Mouse (Mus musculus): Measurements from ENCODE around the gene Cdc42se2.
A peak's percentile ranks its signal among the peaks of the same experiment; 100 is the strongest.

The Cdc42se2 gene

DNA sequence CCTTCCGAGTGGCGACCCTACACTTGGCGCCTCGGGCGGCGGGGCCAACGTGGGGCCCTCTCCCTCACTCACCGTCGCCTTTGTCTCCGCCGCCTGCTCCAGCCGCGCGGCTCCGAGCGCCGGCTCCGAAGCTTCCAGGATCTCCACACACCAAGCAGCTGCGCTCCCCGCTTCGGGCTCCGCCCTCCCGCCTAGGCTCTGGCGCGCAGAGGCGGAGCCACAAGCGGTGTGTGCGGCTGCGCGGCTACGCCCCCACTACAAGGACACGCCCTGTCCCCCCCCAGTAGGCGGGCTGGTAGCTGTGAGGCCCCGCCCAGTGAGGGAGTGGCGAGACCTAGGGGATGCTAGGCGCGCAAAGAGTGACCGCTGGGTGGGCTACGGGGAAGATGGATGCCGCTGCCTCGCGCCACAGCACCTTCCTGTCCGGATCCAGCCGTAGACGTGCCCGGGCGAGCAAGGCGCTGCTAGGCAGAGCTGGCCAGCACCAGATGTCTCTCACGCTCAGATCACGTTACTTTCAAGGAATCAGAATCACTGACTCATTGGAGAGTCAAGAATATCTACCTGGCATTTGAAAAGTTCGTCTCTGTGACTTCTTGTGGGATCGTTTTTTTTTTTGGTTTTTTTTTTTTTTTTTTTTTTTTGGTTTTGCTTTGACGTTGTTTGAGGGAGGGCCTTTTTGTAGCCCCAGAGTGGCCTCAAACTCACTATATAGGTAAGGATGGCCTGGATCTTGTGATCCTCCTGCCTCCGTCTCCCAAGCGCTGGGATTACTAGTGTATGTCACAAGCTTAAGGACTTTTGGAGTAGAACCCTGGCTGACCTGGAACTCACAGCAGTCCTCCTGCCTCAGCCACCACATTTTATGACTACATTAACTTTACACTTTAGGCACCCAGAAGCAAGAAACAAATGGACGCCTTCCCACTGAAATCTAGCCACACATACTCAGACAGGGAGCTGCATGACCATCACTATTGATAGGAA lies at the start of gene Cdc42se2:
Gene Cdc42se2 (minus strand): TSS at position 188 of the 987 bp plus-strand sequence.
- peak; percentile 95 for DNase-seq

DNA sequence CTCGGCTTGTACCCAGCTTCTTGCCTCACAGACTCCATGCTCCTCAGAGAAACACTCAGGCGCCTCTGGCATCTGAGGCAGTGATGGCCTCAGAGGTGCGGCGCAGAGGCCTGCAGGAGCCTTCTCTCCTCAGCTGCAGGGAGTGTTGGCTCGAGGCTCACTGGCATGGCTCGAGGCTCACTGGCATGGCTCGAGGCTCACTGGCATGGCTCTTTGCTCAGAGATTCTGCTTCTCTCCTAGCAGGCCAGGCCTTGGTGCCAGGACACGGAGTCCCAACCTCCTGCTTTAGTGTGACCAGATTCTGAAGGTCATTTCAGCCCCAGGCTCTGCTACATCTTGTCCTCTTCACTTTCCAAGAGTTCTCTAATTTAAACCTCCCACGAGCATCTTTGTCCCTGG lies 48.6 kb upstream of the Cdc42se2 start:
- DNase-seq = peak; percentile 49

DNA sequence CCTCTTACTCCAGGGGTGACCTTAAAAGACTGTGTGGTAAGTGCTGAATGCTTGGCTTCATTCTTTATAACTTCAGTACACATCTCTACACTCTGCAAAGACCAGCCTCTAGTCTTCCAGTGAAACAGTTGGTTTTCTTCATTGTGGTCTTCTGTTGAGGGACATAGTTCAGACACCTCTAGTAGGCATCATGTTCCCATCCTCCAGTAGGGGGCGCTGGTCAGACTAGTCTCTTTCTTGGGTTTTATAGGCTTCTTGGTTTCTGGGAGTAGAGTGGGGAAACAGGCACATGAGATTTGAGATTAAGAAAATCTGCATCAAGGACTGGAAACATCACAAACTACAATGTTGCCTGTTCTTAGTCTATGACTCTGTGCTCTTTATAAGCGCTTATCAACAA lies 47.1 kb upstream of the Cdc42se2 start:
- no peak for DNase-seq

DNA sequence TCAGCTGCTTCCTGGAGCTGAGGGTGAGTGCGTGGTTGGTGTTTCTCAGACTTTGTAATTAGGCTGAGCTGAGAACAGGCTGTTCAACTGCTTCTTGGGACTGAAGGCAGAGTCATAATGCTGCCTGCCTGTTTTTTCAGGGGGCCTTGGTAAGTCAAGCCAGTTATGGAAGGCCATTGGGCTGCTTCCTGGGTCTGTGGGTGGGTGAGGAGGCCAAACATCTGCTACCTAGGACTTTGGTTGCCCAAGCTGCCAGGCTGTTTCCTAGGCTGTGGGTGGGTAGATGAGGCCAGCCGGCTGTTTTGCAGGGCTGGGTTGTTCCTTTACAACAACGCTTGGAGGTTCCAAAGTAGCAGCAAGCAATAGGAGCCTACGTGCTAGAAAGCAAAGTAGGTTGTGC lies 46.4 kb upstream of the Cdc42se2 start:
- DNase-seq = no peak

DNA sequence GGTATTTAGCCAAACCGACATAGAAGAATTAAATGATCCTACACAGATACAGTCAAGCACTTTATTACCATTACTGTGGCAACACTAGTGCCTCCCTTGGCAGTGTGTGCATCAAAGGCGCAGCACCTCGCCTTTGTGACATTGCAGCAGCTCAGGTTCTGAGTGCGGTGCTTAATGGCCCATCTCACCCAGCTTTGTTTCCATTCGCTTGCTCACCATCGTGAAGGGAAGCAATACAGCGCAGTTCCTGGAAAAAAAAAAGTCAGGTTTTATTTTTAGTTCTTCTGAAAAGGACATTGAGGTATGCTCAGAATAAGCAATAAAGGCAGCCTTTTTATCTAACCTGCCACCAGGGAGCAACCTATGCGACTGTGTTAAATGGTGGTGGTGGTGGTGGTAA lies 39.3 kb upstream of the Cdc42se2 start:
- no peak for DNase-seq

DNA sequence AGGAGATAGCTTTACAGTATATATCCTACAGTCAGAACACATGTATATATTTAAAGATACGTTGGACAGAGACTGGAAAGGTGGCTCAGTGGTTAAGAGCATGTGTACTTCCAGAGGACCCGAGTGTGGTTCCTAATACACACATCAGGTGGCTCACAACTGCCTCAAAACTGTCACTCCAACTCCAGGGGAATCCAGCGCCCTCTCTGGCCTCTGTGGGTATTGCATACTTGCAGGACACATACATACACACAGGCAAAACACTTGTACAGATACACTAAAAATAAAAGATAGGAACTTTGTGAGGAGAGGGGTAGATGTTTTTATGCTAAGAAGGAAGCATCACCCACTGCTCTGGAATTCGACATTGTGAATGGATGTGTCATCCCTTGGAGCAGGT lies 38.3 kb upstream of the Cdc42se2 start:
- no peak for DNase-seq

DNA sequence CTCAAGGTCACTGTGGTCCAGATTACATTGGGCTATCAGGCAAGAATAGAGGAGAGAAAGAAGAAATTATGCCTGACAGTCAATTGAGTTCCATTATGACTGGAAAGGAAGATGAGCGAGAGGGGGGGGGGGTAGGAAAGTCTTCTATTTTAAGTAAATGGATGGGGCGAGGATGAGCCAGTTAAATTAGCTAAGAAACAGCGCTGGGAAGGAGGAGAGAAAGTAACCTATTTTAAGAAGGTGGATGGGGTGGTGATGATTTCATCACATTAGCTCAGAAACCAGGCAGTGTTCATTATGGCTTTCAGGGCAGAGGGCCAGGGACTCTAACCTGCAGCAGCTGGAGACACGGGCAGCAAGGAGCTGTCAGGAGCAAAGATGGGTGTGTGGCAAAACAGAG lies 36.0 kb upstream of the Cdc42se2 start:
- DNase-seq = no peak

DNA sequence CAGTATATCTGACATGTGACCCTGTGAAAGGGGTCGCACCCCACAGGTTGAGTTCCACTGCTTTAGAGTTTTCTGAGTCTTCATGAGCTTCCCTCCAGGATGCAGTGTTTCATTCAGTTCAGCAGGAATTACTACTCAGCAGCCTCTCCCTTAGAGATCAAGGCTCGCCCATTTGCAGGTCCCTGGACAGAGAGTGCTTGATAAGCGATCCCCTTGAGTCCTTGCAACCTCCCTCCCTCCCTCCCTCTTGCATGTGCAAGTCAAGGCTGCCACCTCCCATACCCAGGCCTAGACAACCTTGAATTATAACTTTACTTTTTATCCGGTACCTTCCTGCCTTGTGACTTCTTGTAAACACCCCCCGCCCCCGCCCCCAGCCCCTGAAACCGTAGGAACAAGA lies 32.0 kb upstream of the Cdc42se2 start:
- no peak for DNase-seq

DNA sequence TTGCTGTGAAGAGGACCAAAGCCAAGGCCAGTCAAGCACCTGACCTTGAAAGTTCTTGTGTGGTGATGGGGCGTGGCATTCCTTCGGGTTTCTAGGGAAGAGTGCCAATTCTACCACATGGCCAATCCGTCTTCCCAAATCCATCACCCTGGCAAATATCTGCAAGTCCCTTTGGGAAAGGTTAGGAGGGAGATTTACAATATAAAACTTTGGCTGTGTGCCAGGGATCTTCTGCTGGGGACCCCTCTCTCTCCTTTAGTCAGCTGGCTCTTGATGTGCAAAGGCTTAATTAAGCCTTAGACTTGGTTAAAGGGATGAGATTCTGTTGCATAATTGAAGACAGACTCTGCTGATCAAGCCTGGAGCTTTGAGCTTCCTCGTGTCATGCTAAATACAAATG lies 30.0 kb upstream of the Cdc42se2 start:
- DNase-seq = no peak

DNA sequence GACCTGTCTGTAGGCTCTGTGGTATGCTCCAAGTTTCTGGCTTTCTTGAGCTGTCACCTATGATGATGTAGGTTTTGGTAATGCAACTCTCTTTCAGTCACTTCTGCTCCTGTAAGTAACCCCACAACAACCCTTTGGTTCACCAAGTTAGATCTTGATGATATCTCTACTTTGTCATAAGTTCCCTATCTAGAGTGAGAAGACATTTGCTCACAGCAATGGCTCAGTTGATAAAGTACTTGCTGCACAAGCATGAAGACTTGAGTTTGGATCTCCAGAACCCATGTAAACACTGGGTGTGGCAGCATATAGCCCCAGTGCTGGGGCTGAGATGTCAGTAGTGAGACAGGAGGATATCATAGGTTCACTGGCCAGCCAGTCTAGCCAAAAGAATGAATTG lies 28.2 kb upstream of the Cdc42se2 start:
- no peak for DNase-seq

DNA sequence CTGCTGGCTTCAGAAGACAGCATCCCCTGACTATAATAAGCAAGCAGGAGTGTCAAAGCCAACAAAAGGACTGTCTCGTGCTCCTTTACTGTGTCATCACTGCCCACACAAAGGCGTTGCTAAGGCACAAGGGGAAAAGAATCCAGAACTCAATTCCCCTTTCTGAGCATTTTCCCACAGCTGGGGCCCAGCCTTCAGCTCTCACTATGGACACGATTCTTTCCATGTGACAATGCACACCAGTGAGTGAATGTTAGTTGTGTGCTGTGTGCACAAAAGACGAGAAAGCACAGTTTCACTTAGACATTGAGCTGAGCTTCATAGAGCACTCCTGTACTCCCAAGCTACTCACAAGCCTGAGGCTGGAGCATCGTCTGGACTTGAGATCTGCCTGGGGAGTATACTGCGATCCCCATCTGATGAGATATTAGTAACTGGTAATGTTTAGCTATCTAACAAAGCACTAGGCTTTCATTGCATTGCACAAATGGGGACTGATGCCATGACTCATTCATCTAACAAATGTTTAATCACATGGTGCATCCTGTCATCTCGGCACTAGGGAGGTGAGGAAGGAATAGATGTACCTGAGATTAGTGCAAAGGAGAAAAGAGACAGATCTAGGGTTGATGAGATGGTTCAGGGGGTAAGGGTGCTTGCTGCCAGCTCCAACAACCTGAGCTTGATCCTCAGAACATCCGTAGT lies 25.5 kb upstream of the Cdc42se2 start:
- DNase-seq = no peak

DNA sequence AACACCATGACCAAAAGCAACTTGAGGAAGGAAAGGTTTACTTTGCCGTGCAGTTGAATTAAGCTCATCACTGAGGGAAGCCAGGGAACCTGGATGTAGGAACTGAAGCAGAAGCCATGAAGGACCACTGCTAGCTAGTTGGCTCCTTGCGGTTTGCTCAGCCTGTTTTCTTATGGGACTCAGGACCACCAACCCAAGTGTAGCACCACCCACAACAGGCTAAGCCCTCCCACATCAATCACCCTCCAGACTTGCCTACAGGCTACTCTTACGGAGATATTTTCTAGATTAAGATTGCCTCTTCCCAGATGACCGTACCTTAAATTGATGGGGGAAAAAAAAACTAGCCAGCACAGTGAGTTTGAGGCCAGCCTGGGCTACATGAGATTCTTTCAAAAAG lies 24.8 kb upstream of the Cdc42se2 start:
- DNase-seq = no peak

DNA sequence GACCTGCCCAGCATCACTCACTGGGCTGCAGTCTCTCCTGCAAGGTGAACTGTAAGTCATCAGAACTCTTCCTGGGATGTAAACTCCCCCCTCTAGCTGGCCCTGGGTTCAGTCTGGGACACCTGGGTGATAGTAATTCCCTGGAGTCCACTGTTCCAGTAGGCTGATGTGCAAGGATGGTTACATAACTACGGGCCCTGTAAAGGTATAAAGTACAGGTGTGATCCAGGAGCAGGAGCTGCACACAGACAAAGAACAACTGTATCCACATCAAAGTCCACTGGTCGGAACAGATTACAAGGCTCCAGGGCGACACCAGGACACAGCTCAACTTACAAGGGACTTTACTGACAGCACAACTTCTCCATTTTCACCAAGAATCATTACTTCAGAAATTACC lies 23.6 kb upstream of the Cdc42se2 start:
- DNase-seq = no peak

DNA sequence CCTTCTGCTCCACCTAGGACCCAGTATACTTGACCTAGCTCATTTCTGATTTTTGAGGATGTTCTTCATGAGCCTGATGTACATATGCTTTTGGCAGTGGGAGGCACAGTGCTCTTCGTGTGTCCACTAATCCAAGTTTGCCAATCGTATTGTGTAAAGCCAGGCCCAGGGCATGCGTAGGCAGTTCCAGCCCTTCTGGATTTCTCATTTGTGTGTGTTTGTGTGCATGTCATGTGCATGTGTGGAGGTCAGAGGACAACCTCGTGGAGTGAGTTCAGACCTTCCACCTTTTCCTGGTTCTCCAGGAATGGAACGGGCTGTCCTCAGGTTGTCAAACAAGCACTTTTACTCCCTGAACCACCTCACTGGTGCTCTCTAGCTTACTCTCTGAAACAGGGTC lies 22.1 kb upstream of the Cdc42se2 start:
- DNase-seq = no peak

DNA sequence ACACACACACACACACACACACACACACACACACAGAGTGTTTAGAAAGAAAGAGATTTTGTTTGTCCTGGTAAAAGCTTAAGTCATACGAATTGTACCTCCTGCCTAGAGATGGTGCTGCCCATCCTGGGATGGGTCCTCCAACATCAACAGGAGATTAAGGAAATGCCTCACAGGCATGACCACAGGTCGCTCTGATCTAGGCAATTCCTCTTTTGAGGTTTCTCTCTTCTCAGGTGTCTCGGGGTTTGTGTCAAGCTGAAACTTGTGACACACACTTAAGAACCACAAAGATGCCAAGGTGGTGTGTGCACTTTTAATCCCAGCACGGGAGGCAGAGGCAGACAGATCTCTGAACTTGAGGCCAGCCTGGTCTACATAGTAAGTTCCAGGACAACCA lies 20.7 kb upstream of the Cdc42se2 start:
- DNase-seq = no peak

DNA sequence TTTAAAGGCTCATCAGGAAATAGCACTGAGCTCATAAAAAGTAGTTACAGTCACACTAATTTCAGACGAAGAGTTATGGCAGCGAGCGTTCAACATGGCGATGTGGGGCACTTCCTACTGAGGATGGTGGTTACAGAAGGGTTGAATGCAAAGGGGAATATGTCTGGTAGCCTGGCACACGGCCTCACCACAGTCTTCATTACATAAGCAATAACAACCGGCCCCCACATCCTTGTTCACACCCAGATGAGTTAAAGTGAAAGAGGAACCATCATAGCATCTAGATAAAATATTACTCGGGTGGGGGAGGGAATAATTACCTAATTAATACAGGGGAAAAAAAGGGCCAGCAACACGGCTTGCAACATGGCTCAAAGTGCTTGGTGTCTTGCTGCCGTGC lies 20.2 kb upstream of the Cdc42se2 start:
- no peak for DNase-seq

DNA sequence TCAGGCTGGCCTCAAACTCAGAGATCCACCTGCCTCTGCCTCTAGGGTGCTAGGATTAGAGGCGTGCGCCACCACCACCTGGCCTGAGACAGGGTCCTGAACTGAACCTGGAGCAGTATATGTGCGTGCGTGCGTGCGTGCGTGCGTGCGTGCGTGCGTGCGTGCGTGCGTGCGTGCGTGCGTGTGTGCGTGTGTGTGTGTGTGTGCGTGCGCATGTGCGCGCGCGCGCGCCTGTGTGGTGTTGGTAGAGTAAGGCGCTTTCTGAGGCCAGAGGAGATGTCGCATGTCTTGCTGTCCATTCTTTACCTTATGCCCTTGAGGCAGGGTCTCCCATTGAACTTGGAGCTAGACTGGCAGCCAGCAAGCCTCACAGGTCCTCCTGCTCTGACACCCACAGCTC lies 19.4 kb upstream of the Cdc42se2 start:
- no peak for DNase-seq

DNA sequence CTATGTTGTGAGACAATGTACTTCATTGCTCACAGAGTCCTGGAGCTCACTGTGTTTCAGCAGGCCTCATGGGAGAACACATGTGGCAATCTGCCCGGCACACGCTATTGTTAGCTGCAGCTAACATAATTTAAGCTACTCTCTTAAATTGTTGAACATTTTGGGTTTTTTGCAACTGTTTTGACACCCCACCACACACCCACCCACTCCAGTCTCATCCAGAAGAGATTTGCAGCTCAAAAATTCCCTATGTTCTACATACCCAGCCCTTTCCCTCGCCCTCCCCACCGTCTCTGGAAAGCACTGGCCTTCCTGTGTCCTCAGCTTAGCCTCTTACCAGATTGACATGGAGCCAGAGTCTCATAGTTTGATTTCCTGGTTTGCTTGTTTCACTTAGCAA lies 17.7 kb upstream of the Cdc42se2 start:
- peak; percentile 76 for DNase-seq

DNA sequence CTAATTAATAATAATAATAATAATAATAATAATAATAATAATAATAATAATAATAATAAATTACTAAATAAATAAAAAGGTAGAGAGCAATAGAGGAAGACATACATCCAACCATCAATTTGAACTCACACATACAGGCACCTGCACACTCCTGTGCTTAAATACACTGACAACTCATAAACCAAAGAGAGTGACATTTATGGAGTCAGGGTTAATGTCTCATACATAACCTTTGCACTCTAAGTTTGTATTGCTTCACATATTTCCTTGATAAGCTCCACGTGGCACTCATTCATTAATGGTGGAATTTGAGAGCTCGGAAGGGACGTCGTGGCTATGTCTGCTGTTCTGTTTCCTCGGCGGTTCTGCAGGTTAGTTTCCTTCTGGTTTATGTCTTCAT lies 15.1 kb upstream of the Cdc42se2 start:
- DNase-seq = no peak

DNA sequence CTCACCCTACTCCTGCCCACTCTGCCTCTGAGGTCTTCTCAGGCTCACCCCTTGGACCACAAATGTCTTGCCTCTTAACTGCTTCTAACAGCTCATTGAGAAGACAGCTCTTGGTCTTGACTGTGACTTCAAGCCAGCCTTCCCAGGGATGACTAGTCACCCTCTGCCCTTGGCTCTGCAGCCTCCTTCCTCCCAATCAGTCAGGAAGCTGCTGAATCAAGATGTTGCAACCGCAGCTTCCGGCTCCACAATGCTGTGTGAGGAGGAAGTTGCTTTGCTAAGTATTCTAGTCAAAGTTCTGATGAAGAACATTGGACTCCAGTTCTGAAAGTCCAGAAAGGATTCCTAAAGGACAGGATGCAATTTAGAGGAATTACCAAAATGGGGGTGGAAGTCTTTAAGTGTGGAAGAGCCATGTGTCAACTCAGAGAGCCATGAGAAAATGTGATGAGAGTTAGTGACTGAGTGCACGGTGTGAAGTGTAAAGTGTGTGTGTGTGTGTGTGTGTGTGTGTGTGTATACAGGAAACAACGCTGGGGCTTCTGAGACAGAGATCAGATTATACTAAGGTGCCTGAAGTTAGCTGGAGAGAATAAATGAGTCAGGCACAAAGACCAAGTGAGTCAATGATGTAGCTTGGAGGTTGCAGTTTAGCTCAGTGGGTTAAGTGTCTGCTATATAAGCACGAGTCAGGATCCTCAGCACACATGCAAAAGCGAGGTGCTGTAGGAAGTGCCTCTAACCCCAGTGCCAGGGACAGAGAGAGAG lies 14.5 kb upstream of the Cdc42se2 start:
- DNase-seq = no peak

DNA sequence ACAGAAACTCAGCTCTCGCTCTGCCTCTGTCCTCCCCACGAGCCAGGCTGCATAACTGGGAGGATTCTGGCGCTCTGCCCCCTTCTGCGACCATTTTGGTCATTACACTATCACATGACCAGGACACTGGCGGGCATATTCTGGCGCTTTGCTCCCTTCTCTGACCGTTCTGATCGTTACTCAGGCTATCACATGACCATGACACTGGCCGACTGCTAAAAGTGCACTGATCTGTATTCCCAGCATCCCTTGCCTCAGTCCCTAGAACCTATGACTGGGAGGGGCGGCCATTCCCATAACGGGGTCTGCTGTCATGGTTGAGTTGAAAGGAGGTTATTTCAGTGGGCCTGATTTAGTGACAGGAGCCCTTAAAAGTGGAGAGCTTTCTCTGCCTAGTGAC lies 9.1 kb upstream of the Cdc42se2 start:
- no peak for DNase-seq

DNA sequence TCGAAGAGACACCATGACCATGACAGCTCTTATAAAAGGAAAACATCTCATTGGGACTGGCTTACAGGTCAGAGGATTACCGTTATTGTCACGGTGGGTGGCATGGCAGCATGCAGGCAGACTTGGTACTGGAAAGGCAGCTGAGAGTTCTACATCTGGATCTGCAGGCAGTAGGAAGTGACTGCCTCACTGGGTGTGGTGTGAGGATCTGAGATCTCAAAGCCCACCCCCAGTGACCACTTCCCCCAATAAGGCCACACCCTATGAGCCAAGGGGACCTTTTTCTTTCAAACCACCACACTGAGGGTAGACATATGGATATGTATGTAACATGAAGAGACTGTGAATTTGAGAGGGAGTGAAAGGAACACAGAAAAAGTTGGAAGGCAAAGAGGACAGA lies 7.2 kb upstream of the Cdc42se2 start:
- DNase-seq = no peak

DNA sequence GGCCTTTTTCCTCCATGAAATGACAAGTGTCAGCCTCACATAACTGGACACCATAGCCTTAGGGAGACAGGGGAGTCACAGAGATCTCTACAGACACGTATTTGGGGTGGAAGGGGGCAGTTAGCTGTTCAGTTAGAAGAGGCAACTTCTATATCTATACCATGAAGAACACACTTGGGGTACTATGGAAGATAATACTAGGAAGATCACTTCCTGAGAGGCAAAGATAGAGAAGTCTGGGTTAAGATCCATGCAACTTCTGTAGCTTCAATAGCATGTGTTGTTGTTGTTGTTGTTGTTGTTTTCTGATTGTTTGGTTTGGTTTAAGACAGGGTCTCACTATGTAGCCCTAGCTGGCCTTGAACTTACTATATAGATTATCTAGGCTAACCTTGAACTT lies 5.7 kb upstream of the Cdc42se2 start:
- no peak for DNase-seq

DNA sequence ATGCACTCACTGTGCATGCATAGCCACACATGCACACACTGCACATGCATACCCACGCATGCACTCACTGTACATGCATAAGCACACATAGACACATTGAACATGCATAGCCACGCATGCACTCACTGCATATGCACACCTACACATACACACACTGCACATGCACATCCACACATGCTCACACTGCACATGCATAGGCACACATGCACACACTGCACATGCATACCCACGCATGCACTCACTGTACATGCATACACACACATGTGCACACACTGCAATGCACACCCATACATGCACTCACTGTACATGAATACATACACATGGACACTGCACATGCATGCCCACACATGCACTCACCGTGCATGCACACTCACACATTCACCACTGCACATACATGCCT lies 4.0 kb upstream of the Cdc42se2 start:
- DNase-seq = no peak
